Mouse (Mus musculus): ENCODE data around the gene Rufy4. TPM values are rescaled to one million over a fixed set of nuclear protein-coding genes. Genes with fewer than 3 reads are reported as not detected.
"Not testable (repeated sequence)": the region's sequence is repeated elsewhere in the genome, so short reads cannot be mapped to it uniquely, and the experiment has no call there.

Rufy4 gene
- polyA plus RNA-seq, 1 experiment from 2014 or later, result 0.57 TPM

DNA sequence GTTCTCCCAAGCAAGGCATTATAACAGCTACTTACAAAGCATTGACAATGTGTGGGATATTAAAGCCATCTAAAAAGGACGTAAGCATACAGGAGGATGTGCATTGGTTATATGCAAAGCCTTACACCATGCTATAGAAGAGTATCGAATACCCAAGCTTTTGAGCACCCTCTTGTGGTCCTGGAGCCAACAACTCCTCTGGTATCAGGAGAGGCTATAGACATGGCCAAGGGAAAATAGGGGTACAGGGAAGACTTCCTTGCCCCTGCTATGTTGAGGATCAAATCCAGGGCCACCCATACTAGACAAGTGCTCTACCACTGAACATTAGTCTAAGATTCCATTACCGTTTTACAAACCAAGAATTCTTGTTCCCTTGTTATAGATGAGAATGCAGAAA lies 6.7 kb downstream of the Rufy4 start:
- Histone ChIP-seq H3K4me2 (no peak overlapping the region), H3K4me1 (replicated peaks) (no peaks in the 10 kb centered on the region), H3K9me3 (no peaks in the 10 kb centered on the region), H3K27me3 (peaks cover 5% of the 10 kb centered on the region; the same call in 1 of the 2 replicates), H3K4me3 (no peak overlapping the region), H3K9ac (no peak overlapping the region), H3K36me3 (no peaks in the 10 kb centered on the region), H3K27ac (no peak overlapping the region)
- WGBS, result 75% methylated on average over 3 of the region's 3 CpGs
- ATAC-seq (ENCODE audit: low FRiP score), result no peak

GRCm38 (mm10) chr1:74133954-74134353 lies 8.6 kb downstream of the Rufy4 start:
- Histone ChIP-seq H3K36me3 (no peaks in the 10 kb centered on the region), H3K27me3 (no peaks in the 10 kb centered on the region), H3K27ac (no peak overlapping the region), H3K9me3 (no peaks in the 10 kb centered on the region), H3K4me3 (no peak overlapping the region), H3K4me2 (no peak overlapping the region), H3K4me1 (replicated peaks) (no peaks in the 10 kb centered on the region), H3K9ac (no peak overlapping the region)
- ATAC-seq (ENCODE audit: low FRiP score), result no peak
- WGBS, result 88% methylated on average over 6 of the region's 6 CpGs

GRCm38 (mm10) chr1:74135326-74135950 lies 10.1 kb downstream of the Rufy4 start:
- Histone ChIP-seq H3K36me3 (no peaks in the 10 kb centered on the region), H3K9me3 (no peaks in the 10 kb centered on the region), H3K4me3 (no peak overlapping the region), H3K9ac (no peak overlapping the region), H3K27me3 (no peaks in the 10 kb centered on the region), H3K27ac (no peak overlapping the region), H3K4me1 (replicated peaks) (no peaks in the 10 kb centered on the region), H3K4me2 (no peak overlapping the region)
- no peak for ATAC-seq (ENCODE audit: low FRiP score)
- WGBS, result 83% methylated on average over 6 of the region's 6 CpGs

DNA sequence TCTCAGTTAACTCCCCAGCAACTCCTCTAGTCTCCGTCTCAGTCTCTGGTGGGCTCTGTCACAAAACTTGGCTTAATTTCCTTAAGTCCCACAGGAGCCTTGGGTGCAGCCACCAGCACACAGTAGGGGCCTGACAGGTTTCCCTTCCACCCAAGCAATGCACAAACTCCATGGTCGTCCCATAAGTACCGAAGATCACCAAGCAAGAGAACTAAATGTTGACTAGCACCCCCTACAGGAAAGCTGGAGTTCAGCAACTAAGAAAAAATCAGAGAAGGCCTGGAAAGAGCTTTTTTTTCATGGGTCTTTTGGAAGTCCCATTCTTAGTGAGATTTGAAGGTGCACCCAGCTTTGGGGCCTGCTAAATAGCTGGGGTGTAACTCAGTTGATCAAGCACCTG lies 14.1 kb downstream of the Rufy4 start:
- Histone ChIP-seq H3K4me2 (no peak overlapping the region), H3K4me3 (no peak overlapping the region), H3K27ac (no peak overlapping the region), H3K9ac (no peak overlapping the region), H3K36me3 (no peaks in the 10 kb centered on the region), H3K4me1 (replicated peaks) (no peaks in the 10 kb centered on the region), H3K9me3 (no peaks in the 10 kb centered on the region), H3K27me3 (no peaks in the 10 kb centered on the region)
- WGBS, result 60% methylated on average over 3 of the region's 3 CpGs
- ATAC-seq (ENCODE audit: low FRiP score), result no peak

DNA sequence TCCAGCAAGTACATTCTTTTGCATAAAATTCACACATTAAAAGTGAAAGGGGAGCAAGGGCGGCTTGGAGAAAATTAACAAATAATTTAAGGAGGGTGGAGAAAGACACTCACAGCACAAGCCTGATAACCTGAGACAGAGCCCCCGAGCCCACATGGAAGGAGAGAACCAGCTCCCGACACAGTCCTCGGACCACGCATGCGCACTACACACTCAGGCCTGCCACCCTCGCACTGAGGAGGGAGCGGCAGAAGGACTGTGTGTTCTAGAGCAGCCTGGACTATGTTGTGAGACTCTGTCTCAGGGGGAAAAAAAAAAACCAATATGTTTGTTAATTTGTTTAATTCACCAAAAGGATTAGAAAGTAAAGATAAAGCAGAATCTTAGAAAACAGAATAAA lies 16.4 kb downstream of the Rufy4 start:
- no peak overlapping the region for H3K4me3 ChIP-seq
- no peak overlapping the region for H3K4me2 ChIP-seq
- H3K4me1 ChIP-seq (replicated peaks), result no peaks in the 10 kb centered on the region
- H3K27ac ChIP-seq, result no peak overlapping the region
- H3K9ac ChIP-seq, result no peak overlapping the region
- H3K27me3 ChIP-seq, result no peaks in the 10 kb centered on the region
- no peak for ATAC-seq (ENCODE audit: low FRiP score)
- H3K36me3 ChIP-seq, result no peaks in the 10 kb centered on the region
- H3K9me3 ChIP-seq, result no peaks in the 10 kb centered on the region
- 82% methylated on average over 8 of the region's 8 CpGs for WGBS

- Histone ChIP-seq H3K4me2 (no peak overlapping the region), H3K4me1 (replicated peaks) (no peaks in the 10 kb centered on the region), H3K27me3 (no peaks in the 10 kb centered on the region), H3K9ac (no peak overlapping the region), H3K9me3 (no peaks in the 10 kb centered on the region), H3K4me3 (no peak overlapping the region), H3K27ac (no peak overlapping the region), H3K36me3 (no peaks in the 10 kb centered on the region)
- 92% methylated on average over 6 of the region's 6 CpGs for WGBS
- ATAC-seq (ENCODE audit: low FRiP score), result no peak
Observed at GRCm38 (mm10) chr1:74149106-74149885, 24.0 kb downstream of the Rufy4 start.

DNA sequence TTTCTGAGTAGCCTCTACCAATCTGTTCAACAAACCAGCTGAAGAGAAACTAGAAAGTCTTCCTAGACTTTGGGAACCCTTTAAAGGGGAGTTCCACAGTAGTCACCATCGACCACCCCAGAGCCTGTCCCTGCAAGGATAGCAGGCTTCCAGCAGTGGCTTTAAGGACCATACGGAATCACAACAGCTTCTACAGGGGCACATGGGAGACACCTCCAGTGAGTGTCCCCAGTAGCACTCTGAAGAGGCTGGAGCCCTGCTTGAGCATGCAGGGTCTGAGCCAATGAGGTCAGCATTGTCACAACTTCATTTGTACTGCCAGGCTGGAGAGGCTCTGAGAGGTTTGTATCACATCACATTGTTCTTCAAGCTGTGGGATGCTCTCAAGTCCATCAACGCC lies 24.8 kb downstream of the Rufy4 start:
- 68% methylated on average over 3 of the region's 3 CpGs for WGBS
- Histone ChIP-seq H3K4me3 (no peak overlapping the region), H3K36me3 (no peaks in the 10 kb centered on the region), H3K4me1 (replicated peaks) (no peaks in the 10 kb centered on the region), H3K27ac (no peak overlapping the region), H3K4me2 (no peak overlapping the region), H3K9ac (no peak overlapping the region), H3K27me3 (no peaks in the 10 kb centered on the region), H3K9me3 (no peaks in the 10 kb centered on the region)
- no peak for ATAC-seq (ENCODE audit: low FRiP score)

GRCm38 (mm10) chr1:74151091-74151490 lies 25.8 kb downstream of the Rufy4 start:
- H3K9me3 ChIP-seq, result no peaks in the 10 kb centered on the region
- H3K27me3 ChIP-seq, result no peaks in the 10 kb centered on the region
- no peak overlapping the region for H3K4me2 ChIP-seq
- no peak overlapping the region for H3K9ac ChIP-seq
- H3K4me1 ChIP-seq (replicated peaks), result no peaks in the 10 kb centered on the region
- H3K27ac ChIP-seq, result no peak overlapping the region
- no peak for ATAC-seq (ENCODE audit: low FRiP score)
- H3K36me3 ChIP-seq, result no peaks in the 10 kb centered on the region
- 89% methylated on average over 3 of the region's 3 CpGs for WGBS
- no peak overlapping the region for H3K4me3 ChIP-seq

DNA sequence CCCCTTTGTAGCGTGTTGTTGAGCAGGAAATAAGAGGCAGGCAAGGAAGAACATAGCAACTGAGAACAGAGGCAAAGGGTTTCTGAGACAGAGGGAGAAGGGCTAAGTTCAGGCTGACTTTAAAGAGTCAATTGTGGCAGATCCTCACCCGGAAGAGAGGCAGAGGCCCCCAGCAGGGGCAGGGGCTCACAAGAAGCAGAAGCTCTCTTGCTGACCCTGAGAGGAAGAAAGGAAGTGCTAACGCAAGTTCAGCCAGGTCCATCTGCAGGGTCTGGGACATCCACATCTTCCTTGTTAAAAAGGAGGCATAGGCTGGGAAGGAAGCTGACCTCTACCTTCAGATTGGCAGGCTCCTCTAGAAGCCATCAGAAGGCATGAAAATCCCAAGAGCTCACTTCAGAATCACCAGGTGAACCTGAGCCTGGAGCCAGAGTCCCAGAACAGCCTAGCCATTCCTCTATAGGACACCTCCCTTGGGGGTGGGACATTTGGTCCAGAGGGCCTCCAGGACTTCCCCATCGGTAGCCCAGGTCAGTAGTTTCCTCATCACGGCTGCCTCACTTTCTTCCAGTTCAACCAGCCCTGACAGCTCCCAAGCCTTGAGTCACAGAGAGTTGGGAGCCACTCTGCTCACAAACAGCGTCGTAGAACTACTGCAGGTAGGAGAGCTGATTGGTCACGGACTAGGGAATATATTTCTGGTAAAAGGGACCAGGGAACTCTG lies 28.3 kb downstream of the Rufy4 start, which contains the start of gene Cxcr2:
TSS of gene Cxcr2 (plus strand) at position 529 of the 724 bp plus-strand sequence.
- H3K27ac ChIP-seq, result no peak within 1 kb of the TSS
- WGBS, result 84% methylated on average over 8 of the region's 8 CpGs
- H3K4me1 ChIP-seq (replicated peaks), result no peaks in the 10 kb centered on the region
- H3K36me3 ChIP-seq, result no peaks in the 10 kb centered on the region
- no peaks in the 10 kb centered on the region for H3K9me3 ChIP-seq
- H3K4me3 ChIP-seq, result no peak within 1 kb of the TSS
- H3K4me2 ChIP-seq, result no peak within 1 kb of the TSS
- H3K27me3 ChIP-seq, result no peaks in the 10 kb centered on the region
- ATAC-seq (ENCODE audit: low FRiP score), result no peak
- H3K9ac ChIP-seq, result no peak within 1 kb of the TSS

DNA sequence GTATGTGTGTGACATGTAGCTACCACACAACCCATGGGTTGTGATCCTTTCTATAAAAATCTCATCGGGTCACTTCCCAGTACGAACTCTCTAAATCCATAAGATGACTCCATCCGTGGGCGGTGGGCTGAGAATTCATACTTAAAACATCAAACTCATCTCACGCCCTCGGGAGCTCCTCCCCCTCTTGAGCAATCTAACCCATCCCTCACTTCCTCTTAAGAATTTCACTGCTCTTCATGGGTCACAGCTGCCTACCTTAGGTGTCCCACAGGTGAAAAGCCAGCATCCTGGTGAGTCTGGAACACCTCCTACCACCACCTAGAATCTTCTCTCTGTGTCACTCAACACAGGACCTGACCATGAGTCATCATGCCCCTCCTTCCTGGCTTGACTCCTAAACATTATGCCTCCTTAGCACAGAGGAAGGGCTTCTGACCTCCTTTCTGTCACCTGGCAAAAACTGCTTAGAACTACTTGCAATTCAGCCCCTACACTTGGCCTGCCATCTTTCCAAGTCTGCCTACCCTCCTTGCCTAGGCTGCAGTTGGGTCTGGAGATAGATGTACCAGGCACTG lies 30.2 kb downstream of the Rufy4 start:
- WGBS, result 92% methylated on average over 6 of the region's 6 CpGs
- H3K4me2 ChIP-seq, result no peak overlapping the region
- no peak overlapping the region for H3K27ac ChIP-seq
- H3K27me3 ChIP-seq, result no peaks in the 10 kb centered on the region
- H3K4me1 ChIP-seq (replicated peaks), result no peaks in the 10 kb centered on the region
- no peaks in the 10 kb centered on the region for H3K9me3 ChIP-seq
- H3K36me3 ChIP-seq, result no peaks in the 10 kb centered on the region
- H3K4me3 ChIP-seq, result no peak overlapping the region
- ATAC-seq (ENCODE audit: low FRiP score), result no peak
- H3K9ac ChIP-seq, result no peak overlapping the region

- no peak overlapping the region for H3K27ac ChIP-seq
- no peaks in the 10 kb centered on the region for H3K4me1 ChIP-seq (replicated peaks)
- H3K4me3 ChIP-seq, result no peak overlapping the region
- no peaks in the 10 kb centered on the region for H3K9me3 ChIP-seq
- no peaks in the 10 kb centered on the region for H3K27me3 ChIP-seq
- no peak overlapping the region for H3K4me2 ChIP-seq
- no peaks in the 10 kb centered on the region for H3K36me3 ChIP-seq
- ATAC-seq (ENCODE audit: low FRiP score), result no peak
- H3K9ac ChIP-seq, result no peak overlapping the region
- WGBS, result 78% methylated on average over 14 of the region's 14 CpGs
Observed at GRCm38 (mm10) chr1:74156381-74156910, 31.1 kb downstream of the Rufy4 start.

DNA sequence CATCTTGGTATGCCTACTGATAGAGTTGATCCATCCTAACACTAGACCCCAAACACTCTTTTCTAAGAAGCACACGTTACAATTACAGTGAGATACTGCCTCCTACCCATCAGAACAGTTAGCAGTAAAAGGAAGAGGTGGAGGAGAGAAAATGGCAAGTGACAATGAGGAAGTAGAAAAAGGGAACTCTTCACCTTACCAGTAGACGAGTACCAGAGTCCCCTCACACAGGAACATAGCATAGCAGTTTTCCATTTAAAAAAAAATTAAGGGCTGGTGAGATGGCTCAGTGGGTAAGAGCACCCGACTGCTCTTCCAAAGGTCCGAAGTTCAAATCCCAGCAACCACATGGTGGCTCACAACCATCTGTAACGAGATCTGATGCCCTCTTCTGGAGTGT lies 34.3 kb downstream of the Rufy4 start:
- WGBS, result 86% methylated on average over 5 of the region's 5 CpGs
- not testable (repeated sequence) for H3K9ac ChIP-seq; H3K27ac ChIP-seq; H3K27me3 ChIP-seq; H3K4me1 ChIP-seq (replicated peaks); ATAC-seq (ENCODE audit: low FRiP score); H3K4me2 ChIP-seq; H3K36me3 ChIP-seq; H3K9me3 ChIP-seq; H3K4me3 ChIP-seq

Data from hindbrain, embryonic 13.5 days (tissue).